Mouse (Mus musculus): ENCODE results near the gene Kif21b. TPM values are rescaled to one million over a fixed set of nuclear protein-coding genes. Genes with fewer than 3 reads are reported as not detected.

Kif21b gene
- polyA plus RNA-seq, 1 experiment from 2014 or later = 49.3 TPM

GRCm38 (mm10) chr1:136165436-136165835, 34.2 kb downstream of the Kif21b start:
- H3K27me3 ChIP-seq = no peaks in the 10 kb centered on the region
- WGBS = 32% methylated on average over 2 of the region's 2 CpGs
- H3K9ac ChIP-seq (replicated peaks) = no peak overlapping the region
- H3K27ac ChIP-seq = no peak overlapping the region
- H3K36me3 ChIP-seq = peaks cover 91% of the 10 kb centered on the region
- H3K4me2 ChIP-seq (replicated peaks) = no peak overlapping the region
- ATAC-seq = peak; percentile 44
- no peaks in the 10 kb centered on the region for H3K9me3 ChIP-seq
- H3K4me3 ChIP-seq (replicated peaks) = no peak overlapping the region
- H3K4me1 ChIP-seq (replicated peaks) = peaks cover 12% of the 10 kb centered on the region; the same call in 1 of the 2 replicates

GRCm38 (mm10) chr1:136167657-136168056, 36.5 kb downstream of the Kif21b start:
- Histone ChIP-seq H3K4me3 (replicated peaks) (no peak overlapping the region), H3K27ac (no peak overlapping the region), H3K27me3 (no peaks in the 10 kb centered on the region), H3K4me1 (replicated peaks) (peaks cover 12% of the 10 kb centered on the region; the same call in 1 of the 2 replicates), H3K9ac (replicated peaks) (no peak overlapping the region), H3K4me2 (replicated peaks) (no peak overlapping the region), H3K36me3 (peaks cover 91% of the 10 kb centered on the region), H3K9me3 (no peaks in the 10 kb centered on the region)
- no peak for ATAC-seq
- WGBS = 71% methylated on average over 8 of the region's 8 CpGs

GRCm38 (mm10) chr1:136170109-136170508, 38.9 kb downstream of the Kif21b start:
- H3K27ac ChIP-seq = 0 out of 2 replicates have a peak overlapping the region, but pooled peaks have one; percentile 12
- no peaks in the 10 kb centered on the region for H3K27me3 ChIP-seq
- peaks cover 90% of the 10 kb centered on the region for H3K36me3 ChIP-seq
- no peaks in the 10 kb centered on the region for H3K9me3 ChIP-seq
- H3K4me2 ChIP-seq (replicated peaks) = no peak overlapping the region
- WGBS = 10% methylated on average over 5 of the region's 5 CpGs
- no peak overlapping the region for H3K4me3 ChIP-seq (replicated peaks)
- peak; percentile 79 for ATAC-seq
- no peak overlapping the region for H3K9ac ChIP-seq (replicated peaks)
- peaks cover 31% of the 10 kb centered on the region for H3K4me1 ChIP-seq (replicated peaks)

GRCm38 (mm10) chr1:136172696-136173095, 41.5 kb downstream of the Kif21b start:
- Histone ChIP-seq H3K9ac (replicated peaks) (no peak overlapping the region), H3K9me3 (no peaks in the 10 kb centered on the region), H3K4me2 (replicated peaks) (no peak overlapping the region), H3K27ac (no peak overlapping the region), H3K4me1 (replicated peaks) (peaks cover 22% of the 10 kb centered on the region), H3K27me3 (no peaks in the 10 kb centered on the region), H3K4me3 (replicated peaks) (no peak overlapping the region), H3K36me3 (peaks cover 92% of the 10 kb centered on the region)
- no peak for ATAC-seq
- 70% methylated on average over 12 of the region's 12 CpGs for WGBS

GRCm38 (mm10) chr1:136174101-136174606, 43.0 kb downstream of the Kif21b start:
- 0 out of 2 replicates have a peak overlapping the region, but pooled peaks have one; percentile 36 for H3K27ac ChIP-seq
- H3K36me3 ChIP-seq = peaks cover 86% of the 10 kb centered on the region
- no peak overlapping the region for H3K4me3 ChIP-seq (replicated peaks)
- peak overlapping the region; percentile 29; the same call in 1 of the 2 replicates for H3K9ac ChIP-seq (replicated peaks)
- no peaks in the 10 kb centered on the region for H3K9me3 ChIP-seq
- H3K27me3 ChIP-seq = no peaks in the 10 kb centered on the region
- peak; percentile 36 for ATAC-seq
- no peak overlapping the region for H3K4me2 ChIP-seq (replicated peaks)
- peaks cover 22% of the 10 kb centered on the region for H3K4me1 ChIP-seq (replicated peaks)
- 13% methylated on average over 13 of the region's 13 CpGs for WGBS

- 31% methylated on average over 6 of the region's 6 CpGs for WGBS
- ATAC-seq = peak; percentile 12; the same call in 1 of the 2 replicates
- H3K4me2 ChIP-seq (replicated peaks) = no peak overlapping the region
- H3K9me3 ChIP-seq = no peaks in the 10 kb centered on the region
- peaks cover 83% of the 10 kb centered on the region for H3K36me3 ChIP-seq
- H3K4me3 ChIP-seq (replicated peaks) = no peak overlapping the region
- H3K9ac ChIP-seq (replicated peaks) = no peak overlapping the region
- peaks cover 22% of the 10 kb centered on the region for H3K4me1 ChIP-seq (replicated peaks)
- no peak overlapping the region for H3K27ac ChIP-seq
- no peaks in the 10 kb centered on the region for H3K27me3 ChIP-seq
These were observed 44.0 kb downstream of the Kif21b start for GRCm38 (mm10) chr1:136175183-136175582.

GRCm38 (mm10) chr1:136177085-136177484, 45.9 kb downstream of the Kif21b start:
- H3K4me2 ChIP-seq (replicated peaks) = no peak overlapping the region
- WGBS = 83% methylated on average over 2 of the region's 2 CpGs
- peaks cover 22% of the 10 kb centered on the region for H3K4me1 ChIP-seq (replicated peaks)
- no peak for ATAC-seq
- H3K36me3 ChIP-seq = peaks cover 64% of the 10 kb centered on the region
- H3K9ac ChIP-seq (replicated peaks) = no peak overlapping the region
- no peak overlapping the region for H3K4me3 ChIP-seq (replicated peaks)
- H3K27ac ChIP-seq = no peak overlapping the region
- no peaks in the 10 kb centered on the region for H3K9me3 ChIP-seq
- no peaks in the 10 kb centered on the region for H3K27me3 ChIP-seq

GRCm38 (mm10) chr1:136178741-136179140, 47.6 kb downstream of the Kif21b start:
- no peak overlapping the region for H3K27ac ChIP-seq
- no peaks in the 10 kb centered on the region for H3K27me3 ChIP-seq
- peaks cover 48% of the 10 kb centered on the region for H3K36me3 ChIP-seq
- H3K9ac ChIP-seq (replicated peaks) = no peak overlapping the region
- peaks cover 13% of the 10 kb centered on the region for H3K4me1 ChIP-seq (replicated peaks)
- H3K9me3 ChIP-seq = no peaks in the 10 kb centered on the region
- no peak for ATAC-seq
- WGBS = 63% methylated on average over 6 of the region's 6 CpGs
- H3K4me2 ChIP-seq (replicated peaks) = no peak overlapping the region
- H3K4me3 ChIP-seq (replicated peaks) = no peak overlapping the region

GRCm38 (mm10) chr1:136179511-136180001, 48.4 kb downstream of the Kif21b start:
- H3K9me3 ChIP-seq = no peaks in the 10 kb centered on the region
- 75% methylated on average over 2 of the region's 2 CpGs for WGBS
- H3K36me3 ChIP-seq = peaks cover 40% of the 10 kb centered on the region
- peaks cover 5% of the 10 kb centered on the region; the same call in 1 of the 2 replicates for H3K4me1 ChIP-seq (replicated peaks)
- ATAC-seq = no peak
- no peak overlapping the region for H3K4me3 ChIP-seq (replicated peaks)
- no peaks in the 10 kb centered on the region for H3K27me3 ChIP-seq
- H3K4me2 ChIP-seq (replicated peaks) = no peak overlapping the region
- no peak overlapping the region for H3K9ac ChIP-seq (replicated peaks)
- H3K27ac ChIP-seq = no peak overlapping the region

- H3K27ac ChIP-seq = no peak overlapping the region
- no peak overlapping the region for H3K9ac ChIP-seq (replicated peaks)
- H3K27me3 ChIP-seq = no peaks in the 10 kb centered on the region
- H3K4me2 ChIP-seq (replicated peaks) = no peak overlapping the region
- H3K36me3 ChIP-seq = no peaks in the 10 kb centered on the region
- no peaks in the 10 kb centered on the region for H3K4me1 ChIP-seq (replicated peaks)
- H3K4me3 ChIP-seq (replicated peaks) = no peak overlapping the region
- no peaks in the 10 kb centered on the region for H3K9me3 ChIP-seq
- WGBS = 92% methylated on average over 5 of the region's 5 CpGs
- no peak for ATAC-seq
These were observed 58.8 kb downstream of the Kif21b start for GRCm38 (mm10) chr1:136190033-136190432.

GRCm38 (mm10) chr1:136212803-136213202, 81.6 kb downstream of the Kif21b start, which contains the start of gene Mroh3:
Gene Mroh3, minus strand, starts transcription at chr1:136212828.
- Histone ChIP-seq H3K9ac (replicated peaks) (no peak within 1 kb of the TSS), H3K27me3 (no peaks in the 10 kb centered on the region), H3K4me3 (replicated peaks) (no peak within 1 kb of the TSS), H3K9me3 (no peaks in the 10 kb centered on the region), H3K36me3 (peaks cover 20% of the 10 kb centered on the region), H3K4me2 (replicated peaks) (no peak within 1 kb of the TSS), H3K4me1 (replicated peaks) (no peaks in the 10 kb centered on the region), H3K27ac (no peak within 1 kb of the TSS)
- 35% methylated on average over 3 of the region's 3 CpGs for whole genome bisulfite sequencing
- peak; percentile 64 for ATAC-seq

GRCm38 (mm10) chr1:136214304-136214703, 83.1 kb downstream of the Kif21b start:
- 70% methylated on average over 15 of the region's 15 CpGs for WGBS
- no peak overlapping the region for H3K4me2 ChIP-seq (replicated peaks)
- no peaks in the 10 kb centered on the region for H3K27me3 ChIP-seq
- ATAC-seq = 0 out of 2 replicates have a peak, but pooled peaks have one; percentile 20
- H3K4me3 ChIP-seq (replicated peaks) = no peak overlapping the region
- no peak overlapping the region for H3K27ac ChIP-seq
- H3K4me1 ChIP-seq (replicated peaks) = no peaks in the 10 kb centered on the region
- H3K9ac ChIP-seq (replicated peaks) = no peak overlapping the region
- H3K36me3 ChIP-seq = peaks cover 34% of the 10 kb centered on the region
- H3K9me3 ChIP-seq = no peaks in the 10 kb centered on the region
